Mouse (Mus musculus): ENCODE measurements around the gene Tmed6. TPM values are rescaled to one million over a fixed set of nuclear protein-coding genes. Genes with fewer than 3 reads are reported as not detected.

Gene Tmed6
- total RNA-seq (2023), result 1.2 to 1.9 TPM (median 1.5 TPM) in 4 replicates

GRCm38 (mm10) chr8:107065511-107066496 lies at the start of gene Tmed6:
Gene Tmed6, minus strand, starts transcription at chr8:107065644.

GRCm38 (mm10) chr8:107096366-107097036 lies 31.1 kb upstream of the Tmed6 start, which contains the start of gene Terf2:
Gene Terf2, minus strand, starts transcription at chr8:107096547.

GRCm38 (mm10) chr8:107056076-107056972 lies 9.1 kb downstream of the Tmed6 start, which contains the start of the genes Cog8 and Nip7:
Gene Cog8, minus strand, starts transcription at chr8:107056689.
Gene Nip7, plus strand, starts transcription at chr8:107056877.

GRCm38 (mm10) chr8:107048061-107048941 lies 17.1 kb downstream of the Tmed6 start, which contains the start of gene Pdf:
Gene Pdf, minus strand, starts transcription at chr8:107048614.

GRCm38 (mm10) chr8:107030650-107031576 lies 34.5 kb downstream of the Tmed6 start, which contains the start of gene Vps4a:
Gene Vps4a, plus strand, starts transcription at chr8:107031222.

Other genes with a start within 250 kb of the Tmed6 start
- gene Has3, start 195.4 kb downstream of the Tmed6 start, total RNA-seq (2023), result 0.63 to 1.4 TPM (median 0.93 TPM) in 4 replicates
- gene Utp4, start 172.0 kb downstream of the Tmed6 start, total RNA-seq (2023), result 41.9 to 46.9 TPM (median 44.7 TPM) in 4 replicates
- 3.5 to 5.1 TPM (median 4.5 TPM) in 4 replicates for gene Sntb2, start 129.9 kb downstream of the Tmed6 start, total RNA-seq (2023)
- gene Vps4a, start 34.4 kb downstream of the Tmed6 start, total RNA-seq (2023), result 35.9 to 49.3 TPM (median 42.6 TPM) in 4 replicates
- gene Pdf, start 17.0 kb downstream of the Tmed6 start, total RNA-seq (2023), result 9.6 to 12.3 TPM (median 10.7 TPM) in 4 replicates
- gene Cog8, start 9.0 kb downstream of the Tmed6 start, total RNA-seq (2023), result 37.2 to 48.0 TPM (median 41.8 TPM) in 4 replicates
- gene Nip7, start 8.8 kb downstream of the Tmed6 start, total RNA-seq (2023), result 51.0 to 61.0 TPM (median 58.2 TPM) in 4 replicates
- 51.4 to 67.6 TPM (median 63.5 TPM) in 4 replicates for gene Terf2, start 30.9 kb upstream of the Tmed6 start, total RNA-seq (2023)
- gene Cyb5b, start 85.0 kb upstream of the Tmed6 start, total RNA-seq (2023), result 27.2 to 32.4 TPM (median 27.6 TPM) in 4 replicates
- gene Nfat5, start 227.8 kb upstream of the Tmed6 start, total RNA-seq (2023), result 104 to 140 TPM (median 116 TPM) in 4 replicates

Data from B cell, adult 62 days (primary cell).